Mouse (Mus musculus) heart, postnatal 36 days (tissue): ENCODE data around the gene Pacsin1. TPM values are rescaled to one million over a fixed set of nuclear protein-coding genes. Genes with fewer than 3 reads are reported as not detected.
A peak's percentile ranks its signal among the peaks of the same experiment; 100 is the strongest.

ENCODE experiments used
- DNase-seq, 2 experiments: peaks; one replicate each; pipeline ENCODE4 v3.0.0; 2021 to 2022
- intact Hi-C: fragments of 180-260 bp; cut with DNase I; formaldehyde crosslinking; loops from one replicate; pipeline ENCODE4 v1.15.1; 2025
- total RNA-seq, 2 experiments: library from RNA; stranded (reverse); gene quantifications; 2 replicates each; pipeline ENCODE4 v1.2.3; 2021

Gene Pacsin1
- total RNA-seq, 2 experiments from 2014 or later, result 0.49 TPM; not detected in 1

GRCm38 (mm10) chr17:27671720-27672119, 16.4 kb downstream of the Pacsin1 start:
- no peak for DNase-seq
- intact Hi-C loops, result no loop called here

- no peak for DNase-seq
- intact Hi-C loops, result no loop called here
Measured at GRCm38 (mm10) chr17:27673945-27674344, 18.6 kb downstream of the Pacsin1 start.

DNA sequence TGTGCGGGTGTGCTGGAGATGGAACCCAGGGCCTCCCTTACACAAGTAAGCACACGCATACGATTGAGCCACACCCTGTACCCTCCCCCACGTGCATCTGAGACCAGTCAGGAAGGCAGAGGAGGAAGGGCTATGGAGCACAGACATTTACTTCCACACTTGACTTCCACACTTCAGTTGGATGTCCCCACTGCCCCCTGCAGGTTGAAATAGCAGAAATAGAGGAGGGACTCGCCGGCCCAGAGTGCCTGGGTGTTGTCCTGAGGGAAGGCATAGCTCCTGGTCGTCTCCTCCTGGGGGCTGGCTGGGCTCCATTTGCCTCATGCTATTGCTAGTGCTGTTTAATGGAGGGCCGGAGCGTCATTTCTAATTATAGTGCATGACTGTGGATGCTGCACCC, 20.1 kb downstream of the Pacsin1 start:
- DNase-seq, result no peak
- intact Hi-C loops, result no loop called here

DNA sequence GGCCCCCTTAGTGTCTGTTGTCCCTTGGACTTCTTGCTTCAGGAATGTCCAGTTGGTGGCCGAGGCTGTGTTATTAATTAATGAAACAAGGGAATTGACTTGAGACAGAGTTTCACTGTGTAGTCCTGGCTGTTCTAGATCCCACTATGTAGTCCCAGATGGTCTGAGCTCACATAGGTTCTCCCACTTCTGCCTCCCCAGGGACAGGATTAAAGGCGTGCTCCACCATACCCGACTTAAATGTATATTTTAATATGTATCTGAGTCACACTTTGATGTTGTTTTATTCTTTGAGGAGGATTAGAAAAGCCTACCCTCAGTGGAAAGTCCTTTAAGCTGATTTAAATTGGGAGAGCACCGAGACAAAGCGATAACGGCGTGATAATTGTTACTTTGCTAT, 21.0 kb downstream of the Pacsin1 start:
- no peak for DNase-seq
- intact Hi-C loops, result no loop called here

DNA sequence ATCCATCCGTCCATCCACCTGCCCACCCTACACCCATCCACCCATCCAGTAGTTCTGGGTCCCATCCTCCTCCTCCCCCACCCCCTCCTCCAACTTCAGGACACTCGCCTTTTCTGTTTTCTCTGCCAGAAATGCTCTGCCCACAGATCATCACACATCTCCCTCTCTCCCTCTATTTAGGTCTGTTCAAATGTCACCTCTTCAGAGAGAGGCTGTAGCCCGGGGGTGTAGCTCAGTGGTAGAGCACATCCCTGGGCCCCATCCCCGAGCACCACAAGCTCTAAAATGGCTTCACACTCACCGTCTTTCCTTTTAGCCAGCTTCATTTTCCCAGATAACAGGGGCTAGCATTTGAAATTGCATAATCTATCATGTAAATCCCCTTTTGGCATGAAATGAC, 22.4 kb downstream of the Pacsin1 start:
- no peak for DNase-seq
- intact Hi-C loops, result no loop called here

- no peak for DNase-seq
- intact Hi-C loops, result no loop called here
Measured at GRCm38 (mm10) chr17:27678924-27679813, 23.9 kb downstream of the Pacsin1 start.

DNA sequence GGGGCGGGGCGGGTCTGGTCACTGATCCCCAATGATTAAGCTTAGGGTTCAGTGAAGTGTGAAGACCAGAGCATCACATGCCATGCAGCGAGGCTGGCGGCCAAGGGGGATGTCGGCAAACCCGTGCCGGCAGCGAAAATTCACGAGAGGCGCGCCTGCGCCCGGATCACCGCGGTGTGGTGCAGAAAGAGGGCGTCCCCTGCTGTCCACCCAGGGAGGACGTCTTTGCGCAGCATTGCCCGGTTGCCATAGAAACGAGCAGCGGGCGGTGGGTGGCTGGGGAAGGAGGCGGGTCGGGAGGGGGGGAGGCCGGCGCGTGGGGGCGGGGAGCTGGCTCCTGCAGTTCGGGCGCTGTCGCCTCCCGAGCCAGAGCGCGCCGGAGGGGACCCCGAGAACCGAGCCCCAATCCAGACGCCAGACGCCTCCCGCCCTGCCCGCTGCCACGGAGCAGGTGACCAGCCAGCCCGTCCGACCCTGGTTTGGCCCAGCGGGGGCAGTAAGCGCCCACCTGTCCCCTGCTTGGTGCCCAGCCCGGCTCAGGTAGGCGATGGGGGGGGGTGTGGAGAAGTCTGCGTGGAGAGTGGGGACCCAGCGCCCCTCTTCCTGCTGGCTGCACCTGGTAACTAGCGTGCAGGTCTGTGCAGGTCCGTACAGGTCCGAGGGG, 29.7 kb downstream of the Pacsin1 start:
- intact Hi-C loops, result no loop called here
- DNase-seq, result peak in 1 of 2 experiments; percentile 9

DNA sequence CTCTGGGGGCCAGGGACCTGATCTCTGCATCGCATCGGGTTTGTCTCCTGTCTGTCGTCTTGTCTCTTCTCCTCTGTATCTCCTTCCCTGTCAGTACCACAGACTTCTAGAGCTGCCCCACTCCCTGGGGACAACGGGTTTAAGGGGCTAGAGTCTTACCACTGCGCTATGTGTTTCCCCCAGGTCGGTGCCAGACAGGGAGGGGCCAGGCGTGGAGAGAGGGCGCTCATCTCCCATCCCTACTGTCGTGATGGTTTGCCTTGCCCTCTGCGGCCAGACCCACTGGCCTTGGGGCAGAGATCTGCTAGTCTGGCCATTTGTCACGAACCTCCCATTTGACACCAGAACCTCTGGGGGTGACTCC, 30.2 kb downstream of the Pacsin1 start:
- no peak for DNase-seq
- intact Hi-C loops, result no loop called here

DNA sequence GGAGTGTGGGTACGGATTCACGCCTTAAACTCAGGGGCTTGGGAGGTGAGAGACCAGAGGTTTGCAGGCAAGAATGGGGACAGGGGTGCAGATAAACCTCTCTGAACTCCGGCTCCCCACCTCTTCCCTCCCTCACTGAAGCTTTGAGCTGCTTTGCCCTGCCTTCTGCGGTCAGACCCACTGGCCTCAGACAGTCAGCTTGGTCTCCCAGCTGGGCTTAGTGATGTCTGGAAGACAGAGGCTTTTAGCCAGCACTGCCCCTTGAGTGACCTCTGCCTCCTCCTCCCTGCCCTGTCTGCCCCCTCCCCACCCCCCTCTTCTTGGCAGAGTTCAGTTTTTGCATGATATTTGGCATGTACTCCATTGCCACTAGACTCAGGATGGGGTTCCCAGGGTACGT, 31.1 kb downstream of the Pacsin1 start:
- no peak for DNase-seq
- intact Hi-C loops, result no loop called here

GRCm38 (mm10) chr17:27690993-27691693, 35.8 kb downstream of the Pacsin1 start:
- intact Hi-C loops, result no loop called here
- no peak for DNase-seq

GRCm38 (mm10) chr17:27699641-27700244, 44.4 kb downstream of the Pacsin1 start:
- no peak for DNase-seq
- intact Hi-C loops, result no loop called here

GRCm38 (mm10) chr17:27700812-27701211, 45.5 kb downstream of the Pacsin1 start:
- intact Hi-C loops, result no loop called here
- no peak for DNase-seq

- intact Hi-C loops, result no loop called here
- no peak for DNase-seq
Measured at GRCm38 (mm10) chr17:27701856-27702255, 46.5 kb downstream of the Pacsin1 start.

- intact Hi-C loops, result no loop called here
- peak; percentile 35 to 66 for DNase-seq
Measured at GRCm38 (mm10) chr17:27702518-27702917, 47.2 kb downstream of the Pacsin1 start.

- DNase-seq, result no peak
- intact Hi-C loops, result no loop called here
Measured at GRCm38 (mm10) chr17:27703961-27704621, 48.8 kb downstream of the Pacsin1 start.

DNA sequence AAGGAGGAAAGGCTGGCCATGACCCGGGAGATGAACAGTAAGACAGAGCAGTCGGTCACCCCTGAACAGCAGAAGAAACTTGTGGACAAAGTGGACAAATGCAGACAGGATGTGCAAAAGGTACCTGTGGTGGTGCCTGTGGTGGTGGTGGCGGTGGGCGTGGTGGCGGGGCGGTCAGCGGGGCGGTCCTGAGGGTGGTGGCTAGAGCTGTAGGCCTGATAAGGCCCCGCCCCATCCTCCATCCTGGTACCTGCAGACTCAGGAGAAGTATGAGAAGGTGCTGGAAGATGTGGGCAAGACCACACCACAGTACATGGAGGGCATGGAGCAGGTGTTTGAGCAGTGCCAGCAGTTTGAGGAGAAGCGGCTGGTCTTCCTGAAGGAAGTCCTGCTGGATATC, 50.4 kb downstream of the Pacsin1 start:
- no peak for DNase-seq
- intact Hi-C loops, result no loop called here

DNA sequence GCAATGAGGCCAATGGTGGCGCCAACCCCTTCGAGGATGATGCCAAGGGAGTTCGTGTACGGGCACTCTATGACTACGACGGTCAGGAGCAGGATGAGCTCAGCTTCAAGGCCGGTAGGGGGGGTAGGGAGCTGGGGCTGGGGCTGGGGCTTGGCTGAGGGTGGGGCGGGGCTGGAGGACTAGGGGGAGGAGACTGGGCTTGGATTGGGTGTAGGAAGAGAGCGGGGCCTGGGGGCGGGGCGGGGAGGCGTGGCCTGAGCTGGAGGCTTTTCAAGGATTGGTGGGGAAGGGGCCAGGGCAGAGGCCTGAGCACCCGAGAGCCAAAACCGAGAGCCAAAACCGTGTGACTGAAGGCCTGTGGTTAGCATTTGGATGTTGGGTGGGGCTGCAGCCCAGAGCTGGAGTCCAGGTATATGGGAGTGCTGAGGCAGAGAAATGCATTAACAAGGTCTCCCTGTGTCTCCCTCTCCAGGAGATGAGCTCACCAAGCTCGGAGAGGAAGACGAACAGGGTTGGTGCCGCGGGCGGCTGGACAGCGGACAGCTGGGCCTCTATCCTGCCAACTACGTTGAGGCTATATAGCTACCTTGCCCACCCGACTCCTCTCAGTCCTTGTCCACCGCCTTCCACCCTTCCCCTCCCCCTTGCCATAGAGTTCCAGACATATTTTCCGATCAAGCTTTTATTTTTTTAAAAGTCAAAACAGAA, 52.8 kb downstream of the Pacsin1 start:
- intact Hi-C loops, result no loop called here

GRCm38 (mm10) chr17:27709650-27710049, 54.3 kb downstream of the Pacsin1 start:
- no peak for DNase-seq
- intact Hi-C loops, result no loop called here

More for the DNA sequence above, 52.8 kb downstream of the Pacsin1 start:
- peak; percentile 38 to 41 for DNase-seq

DNA sequence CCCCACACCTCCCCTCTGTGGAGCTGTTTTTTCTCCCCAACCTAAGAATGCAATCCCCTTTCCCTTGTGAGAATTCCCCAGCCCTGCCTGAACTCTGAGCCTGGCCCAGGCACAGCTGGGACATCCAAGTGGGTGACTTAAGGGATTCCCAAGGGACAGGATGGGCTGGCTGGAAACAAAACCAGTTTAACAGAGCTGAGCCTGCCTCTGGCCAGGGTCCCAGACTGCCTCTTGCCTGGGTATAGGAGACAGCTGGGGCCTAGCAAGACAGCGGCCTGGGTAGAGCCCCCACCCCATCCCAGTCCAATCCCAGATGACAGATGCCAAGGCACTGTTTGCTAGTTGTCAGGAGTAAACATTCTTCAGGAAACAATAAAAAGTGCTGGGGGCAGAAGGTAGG, 57.5 kb downstream of the Pacsin1 start:
- DNase-seq, result no peak
- intact Hi-C loops, result no loop called here

- DNase-seq, result no peak
- intact Hi-C loops, result no loop called here
Measured at GRCm38 (mm10) chr17:27716804-27717203, 61.5 kb downstream of the Pacsin1 start.
